In genomic region chr5:118574236-118574635, GRCm38 (mm10) we compare ENCODE assay signal across 13 mouse cellular contexts. TPM values are rescaled to one million over a fixed set of nuclear protein-coding genes. Genes with fewer than 3 reads are reported as not detected.
DNase-seq lines count a peak whose midpoint lies in the region; ATAC-seq and TF ChIP-seq lines count a peak whose summit lies in the region.
"Had no signal": no experiment of that assay in that cellular context is flagged by ENCODE, and none has a peak within 500 bp of the region (broad histone marks: within the 10 kb centered on the region; RNA-seq: fewer than 3 reads in every experiment).

No protein-coding gene starts in this region.

- H3K4me1 ChIP-seq in heart, postnatal 0 days (ENCODE audit: control insufficient read depth, insufficient read depth): peaks cover 13% of the 10 kb centered on the region; the same call in 1 of the 2 replicates
- peaks cover 57% of the 10 kb centered on the region for H3K4me1 ChIP-seq in forebrain, embryonic 16.5 days (replicated peaks; ENCODE audit: control insufficient read depth, insufficient read depth, low read length)

- 64% methylated on average over 3 of the region's 3 CpGs for WGBS in heart, postnatal 0 days
- WGBS in macrophage (ENCODE audit: missing documents): 15% methylated on average over 3 of the region's 3 CpGs
- 80% methylated on average over 3 of the region's 3 CpGs for WGBS in forebrain, embryonic 16.5 days

- TF ChIP-seq CTCF in heart, postnatal 0 days (IDR thresholded peaks at IDR 0.05; ENCODE audit: low read depth): no peak

- H3K4me2 ChIP-seq in heart, postnatal 0 days (ENCODE audit: low read depth, low read length): no peak overlapping the region
- H3K4me2 ChIP-seq in forebrain, embryonic 16.5 days (ENCODE audit: low read length): no peak overlapping the region
- H3K4me2 ChIP-seq: embryonic facial prominence, embryonic 13.5 days; hindbrain, embryonic 15.5 days; lung, embryonic 15.5 days had no signal

- TF ChIP-seq EP300 in heart, postnatal 0 days (IDR thresholded peaks at IDR 0.05; ENCODE audit: low read depth): no peak

- H3K4me3 ChIP-seq in heart, postnatal 0 days (ENCODE audit: low read depth, low read length): no peak overlapping the region
- H3K4me3 ChIP-seq in macrophage (ENCODE audit: inconsistent target): no peak overlapping the region
- H3K4me3 ChIP-seq in forebrain, embryonic 16.5 days (replicated peaks; ENCODE audit: low read length): no peak overlapping the region
- H3K4me3 ChIP-seq: embryonic facial prominence, embryonic 13.5 days; hindbrain, embryonic 15.5 days; lung, embryonic 15.5 days had no signal

- 0 out of 2 replicates have a peak, but pooled peaks have one; percentile 24 for ATAC-seq in heart, postnatal 0 days (ENCODE audit: insufficient read depth, low read depth)
- no peak for ATAC-seq in forebrain, embryonic 16.5 days

- DNase-seq in heart, postnatal 0 days (ENCODE audit: low spot score): no peak
- no peak for DNase-seq in heart, adult 9 months (ENCODE audit: low spot score in 2 of 2)
- peak; percentile 73 for DNase-seq in Muller cell, postnatal 12 days (ENCODE audit: inconsistent ontology term)
- DNase-seq in cerebellum, adult 8-10 months: peak; percentile 64
- DNase-seq in layer of hippocampus, postnatal 36 days: no peak
- no peak for DNase-seq in layer of hippocampus, postnatal 14 days (ENCODE audit: low spot score in 2 of 2)
- DNase-seq: thymus, adult 2 months had no signal

- no peak overlapping the region for H3K9ac ChIP-seq in heart, postnatal 0 days (replicated peaks; ENCODE audit: low read depth, low read length)
- no peak overlapping the region for H3K9ac ChIP-seq in forebrain, embryonic 16.5 days (replicated peaks; ENCODE audit: low read depth, low read length)
- H3K9ac ChIP-seq: embryonic facial prominence, embryonic 13.5 days; hindbrain, embryonic 15.5 days; lung, embryonic 15.5 days had no signal

- no peaks in the 10 kb centered on the region for H3K36me3 ChIP-seq in heart, postnatal 0 days (replicated peaks; ENCODE audit: control insufficient read depth, insufficient read depth, low read length)
- H3K36me3 ChIP-seq in macrophage (ENCODE audit: inconsistent target): no peaks in the 10 kb centered on the region
- no peaks in the 10 kb centered on the region for H3K36me3 ChIP-seq in forebrain, embryonic 16.5 days (ENCODE audit: control insufficient read depth, insufficient read depth)
- H3K36me3 ChIP-seq: embryonic facial prominence, embryonic 13.5 days; hindbrain, embryonic 15.5 days; lung, embryonic 15.5 days had no signal

- no peaks in the 10 kb centered on the region for H3K9me3 ChIP-seq in heart, postnatal 0 days (replicated peaks; ENCODE audit: control insufficient read depth, low read length)
- no peaks in the 10 kb centered on the region for H3K9me3 ChIP-seq in forebrain, embryonic 16.5 days (ENCODE audit: control insufficient read depth, low read length)
- H3K9me3 ChIP-seq: embryonic facial prominence, embryonic 13.5 days; hindbrain, embryonic 15.5 days; lung, embryonic 15.5 days had no signal

- no peaks in the 10 kb centered on the region for H3K27me3 ChIP-seq in heart, postnatal 0 days (ENCODE audit: control insufficient read depth, insufficient read depth, low read length)
- H3K27me3 ChIP-seq in forebrain, embryonic 16.5 days (replicated peaks; ENCODE audit: control insufficient read depth, insufficient read depth, low read length): no peaks in the 10 kb centered on the region
- H3K27me3 ChIP-seq: CH12.LX; embryonic facial prominence, embryonic 13.5 days; hindbrain, embryonic 15.5 days; lung, embryonic 15.5 days had no signal

- H3K27ac ChIP-seq in heart, postnatal 0 days (ENCODE audit: low read depth): no peak overlapping the region
- peak overlapping the region; percentile 13; the same call in 1 of the 2 replicates for H3K27ac ChIP-seq in macrophage
- no peak overlapping the region for H3K27ac ChIP-seq in forebrain, embryonic 16.5 days (ENCODE audit: low read length)
- H3K27ac ChIP-seq: embryonic facial prominence, embryonic 13.5 days; hindbrain, embryonic 15.5 days; lung, embryonic 15.5 days had no signal

- H3K79me2 ChIP-seq in macrophage (ENCODE audit: inconsistent target): peaks cover 100% of the 10 kb centered on the region

RNA-seq across cellular contexts. Expression of gene Med13l, which starts 13.8 kb away (rescaled TPM):
- total RNA-seq in heart, postnatal 0 days (2014; rRNA removed; ENCODE audit: low replicate concordance): 11.4 and 17.4 TPM in 2 replicates
- polyA plus RNA-seq in heart, postnatal 0 days (2015; fragmentation: Nextera tagmentation; extraction: Ambion mirVana): 4.8 and 5.2 TPM in 2 replicates
- 100 to 1,000 TPM; 120 to 443 (median 144) TPM for total RNA-seq in macrophage (2018; cell fraction: chromatin; rRNA removed)
- 10 to 100 TPM; 27.9 to 64.0 (median 33.9) TPM for total RNA-seq in macrophage (2018; cell fraction: cytosol; rRNA removed)
- total RNA-seq in macrophage (2018; cell fraction: nucleus; rRNA removed): 100 to 1,000 TPM in 21 of 26 experiments, 10 to 100 TPM in 5; 76.5 to 395 (median 107) TPM
- 10.0 to 13.9 TPM (median 13.2 TPM) in 3 replicates for polyA plus RNA-seq in macrophage (2018)
- polyA plus RNA-seq in forebrain, embryonic 16.5 days (2015; fragmentation: Nextera tagmentation; extraction: Ambion mirVana): 24.9 and 25.8 TPM in 2 replicates
- total RNA-seq in layer of hippocampus, postnatal 36 days (2021): 100 to 1,000 TPM; 103 to 127 TPM
- 10 to 100 TPM; 74.8 to 75.7 TPM for total RNA-seq in layer of hippocampus, postnatal 14 days (2021)

Comparison
In these comparisons a context has a peak if more than half of its experiments do, and no peak if none do; other contexts are left out.
1. DNase-seq: peak in Muller cell, postnatal 12 days (single experiment) and cerebellum, adult 8-10 months (single experiment); none in heart, postnatal 0 days (single experiment), heart, adult 9 months (0 of 2), layer of hippocampus, postnatal 36 days (0 of 2) and layer of hippocampus, postnatal 14 days (0 of 2).